Mouse (Mus musculus): ENCODE data around the gene Snupn. TPM values are rescaled to one million over a fixed set of nuclear protein-coding genes. Genes with fewer than 3 reads are reported as not detected.

Gene Snupn
- total and polyA plus RNA-seq, 3 experiments = 5.7 to 10.2 (median 9.3) TPM

GRCm38 (mm10) chr9:56927191-56928012 is 23.3 kb upstream of the Snupn start:
- H3K4me1 ChIP-seq (ENCODE audit: control insufficient read depth, insufficient read depth, low read length) = peaks cover 20% of the 10 kb centered on the region
- H3K27ac ChIP-seq = peak overlapping the region; percentile 95
- DNase-seq = peak; percentile 73 to 79
- intact Hi-C loops (cut with DNase I) = loop anchor here (1.0 to 5.0 kb wide), 3 partner anchors 12 to 203 kb away; partner anchors contain the start of genes Man2c1 and Sin3a
- no peaks in the 10 kb centered on the region for H3K36me3 ChIP-seq (ENCODE audit: control insufficient read depth, insufficient read depth, low read length)
- no peaks in the 10 kb centered on the region for H3K27me3 ChIP-seq (ENCODE audit: control insufficient read depth, insufficient read depth, low read length)
- TF ChIP-seq EP300 (IDR thresholded peaks at IDR 0.05; ENCODE audit: insufficient read depth, low read depth, low read length) (no peak), POLR2A (IDR thresholded peaks at IDR 0.05; ENCODE audit: insufficient read depth, low read depth, low read length) (peak; percentile 43; the same call in 1 of the 2 replicates)
- H3K9ac ChIP-seq (ENCODE audit: low read depth, low read length) = peak overlapping the region; percentile 83
- WGBS = 3% methylated on average over 35 of the region's 35 CpGs
- no peaks in the 10 kb centered on the region for H3K79me2 ChIP-seq (replicated peaks; ENCODE audit: control insufficient read depth, insufficient read depth, low read length)
- H3K4me3 ChIP-seq = peak overlapping the region; percentile 75

- H3K27ac ChIP-seq = peak within 1 kb of the TSS; percentile 95
- peak within 1 kb of the TSS; percentile 75 for H3K4me3 ChIP-seq
- H3K9ac ChIP-seq (ENCODE audit: low read depth, low read length) = peak within 1 kb of the TSS; percentile 83
- peaks cover 18% of the 10 kb centered on the region for H3K4me1 ChIP-seq (ENCODE audit: control insufficient read depth, insufficient read depth, low read length)
- H3K36me3 ChIP-seq (ENCODE audit: control insufficient read depth, insufficient read depth, low read length) = no peaks in the 10 kb centered on the region
- DNase-seq = peak; percentile 96
- 0% methylated on average over 49 of the region's 50 CpGs for WGBS
- H3K27me3 ChIP-seq (ENCODE audit: control insufficient read depth, insufficient read depth, low read length) = no peaks in the 10 kb centered on the region
- 0 out of 2 replicates have a peak, but pooled peaks have one; percentile 42 for TF ChIP-seq EP300 (IDR thresholded peaks at IDR 0.05; ENCODE audit: insufficient read depth, low read depth, low read length)
- peak; percentile 89 for TF ChIP-seq CTCF (IDR thresholded peaks at IDR 0.05)
- peak; percentile 56 for TF ChIP-seq POLR2A (IDR thresholded peaks at IDR 0.05; ENCODE audit: insufficient read depth, low read depth, low read length)
- no peaks in the 10 kb centered on the region for H3K79me2 ChIP-seq (replicated peaks; ENCODE audit: control insufficient read depth, insufficient read depth, low read length)
- intact Hi-C loops (cut with DNase I) = loop anchor here (1.0 to 5.0 kb wide), 3 partner anchors 11 to 203 kb away; partner anchors contain the start of genes Man2c1 and Sin3a
Measured at GRCm38 (mm10) chr9:56928041-56928811, 22.5 kb upstream of the Snupn start, which contains the start of gene Snx33. Snx33 (minus strand) TSS chr9:56928371.

GRCm38 (mm10) chr9:56929496-56929895 is 21.2 kb upstream of the Snupn start:
- DNase-seq = no peak
- no peak overlapping the region for H3K27ac ChIP-seq
- 68% methylated on average over 4 of the region's 4 CpGs for WGBS
- no peak overlapping the region for H3K9ac ChIP-seq (ENCODE audit: low read depth, low read length)
- TF ChIP-seq CTCF (IDR thresholded peaks at IDR 0.05) = no peak
- no peak for TF ChIP-seq POLR2A (IDR thresholded peaks at IDR 0.05; ENCODE audit: insufficient read depth, low read depth, low read length)
- no peak for TF ChIP-seq EP300 (IDR thresholded peaks at IDR 0.05; ENCODE audit: insufficient read depth, low read depth, low read length)
- no peaks in the 10 kb centered on the region for H3K27me3 ChIP-seq (ENCODE audit: control insufficient read depth, insufficient read depth, low read length)
- no peaks in the 10 kb centered on the region for H3K36me3 ChIP-seq (ENCODE audit: control insufficient read depth, insufficient read depth, low read length)
- intact Hi-C loops (cut with DNase I) = loop anchor here (2.0 to 5.0 kb wide), 2 partner anchors 143 to 201 kb away; partner anchors contain the start of genes Man2c1 and Sin3a
- no peaks in the 10 kb centered on the region for H3K79me2 ChIP-seq (replicated peaks; ENCODE audit: control insufficient read depth, insufficient read depth, low read length)
- no peak overlapping the region for H3K4me3 ChIP-seq
- H3K4me1 ChIP-seq (ENCODE audit: control insufficient read depth, insufficient read depth, low read length) = peaks cover 11% of the 10 kb centered on the region

DNA sequence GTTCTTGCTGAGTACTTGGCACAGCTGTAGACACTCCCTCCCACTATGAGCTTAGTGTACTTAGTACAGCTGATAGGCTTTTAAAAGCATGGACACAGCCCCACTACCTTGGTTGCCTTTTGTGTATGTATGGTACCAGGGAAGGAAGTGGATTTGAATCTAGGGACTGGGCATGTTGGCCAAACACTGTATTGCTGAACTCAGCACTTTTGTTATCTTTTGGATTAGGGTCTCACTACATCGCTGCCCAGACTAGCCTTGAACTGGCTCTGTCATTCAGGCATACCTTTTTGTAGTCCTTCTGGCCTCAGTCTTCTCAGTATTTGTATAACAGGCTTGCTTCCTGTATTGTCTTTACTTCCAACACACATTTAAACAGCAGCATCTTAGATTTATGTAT is 20.1 kb upstream of the Snupn start:
- no peaks in the 10 kb centered on the region for H3K27me3 ChIP-seq (ENCODE audit: control insufficient read depth, insufficient read depth, low read length)
- 42% methylated on average over 1 of the region's 1 CpGs for WGBS
- intact Hi-C loops (cut with DNase I) = loop anchor here (10.0 kb wide), 2 partner anchors 64 to 594 kb away; partner anchors contain the start of genes Cox5a and Ptpn9

GRCm38 (mm10) chr9:56936861-56937222 is 13.8 kb upstream of the Snupn start:
- 11% methylated on average over 6 of the region's 6 CpGs for WGBS
- Histone ChIP-seq H3K27me3 (ENCODE audit: control insufficient read depth, insufficient read depth, low read length) (no peaks in the 10 kb centered on the region), H3K9ac (ENCODE audit: low read depth, low read length) (no peak overlapping the region), H3K36me3 (ENCODE audit: control insufficient read depth, insufficient read depth, low read length) (peaks cover 4% of the 10 kb centered on the region; the same call in 1 of the 2 replicates), H3K4me3 (peak overlapping the region; percentile 72), H3K79me2 (replicated peaks; ENCODE audit: control insufficient read depth, insufficient read depth, low read length) (no peaks in the 10 kb centered on the region), H3K4me1 (ENCODE audit: control insufficient read depth, insufficient read depth, low read length) (peaks cover 3% of the 10 kb centered on the region), H3K27ac (peak overlapping the region; percentile 92)
- intact Hi-C loops (cut with DNase I) = loop anchor here (1.0 to 10.0 kb wide), 3 partner anchors 13 to 588 kb away; partner anchors contain the start of genes Cox5a, Ptpn9 and Snupn
- TF ChIP-seq EP300 (IDR thresholded peaks at IDR 0.05; ENCODE audit: insufficient read depth, low read depth, low read length) = no peak
- no peak for TF ChIP-seq CTCF (IDR thresholded peaks at IDR 0.05)
- TF ChIP-seq POLR2A (IDR thresholded peaks at IDR 0.05; ENCODE audit: insufficient read depth, low read depth, low read length) = no peak
- DNase-seq = no peak

More for the DNA sequence above, 20.1 kb upstream of the Snupn start:
- no peak for DNase-seq
- Histone ChIP-seq H3K4me3 (no peak overlapping the region), H3K27ac (no peak overlapping the region), H3K4me1 (ENCODE audit: control insufficient read depth, insufficient read depth, low read length) (peaks cover 4% of the 10 kb centered on the region), H3K79me2 (replicated peaks; ENCODE audit: control insufficient read depth, insufficient read depth, low read length) (no peaks in the 10 kb centered on the region), H3K36me3 (ENCODE audit: control insufficient read depth, insufficient read depth, low read length) (no peaks in the 10 kb centered on the region), H3K9ac (ENCODE audit: low read depth, low read length) (no peak overlapping the region)
- TF ChIP-seq CTCF (IDR thresholded peaks at IDR 0.05) = no peak
- TF ChIP-seq EP300 (IDR thresholded peaks at IDR 0.05; ENCODE audit: insufficient read depth, low read depth, low read length) = no peak
- no peak for TF ChIP-seq POLR2A (IDR thresholded peaks at IDR 0.05; ENCODE audit: insufficient read depth, low read depth, low read length)
